Mouse (Mus musculus) forebrain, embryonic 15.5 days (tissue): Measurements from ENCODE around the gene Sept5. TPM values are rescaled to one million over a fixed set of nuclear protein-coding genes. Genes with fewer than 3 reads are reported as not detected.

Experiments used
- ATAC-seq: fragments of 200-750 bp; cut with Nextera tagmentation; replicated peaks from 2 replicates; pipeline ENCODE4 v1.8.0; 2017; ENCODE audit warnings: mild to moderate bottlenecking, moderate TSS enrichment, moderate library complexity
- H3K27ac ChIP-seq: fragments of 300-500 bp; sonication (generic); replicated peaks from 2 replicates; pipeline ENCODE4 v1.5.1; 2015; ENCODE audit warnings: mild to moderate bottlenecking, inconsistent platforms
- H3K27me3 ChIP-seq: fragments of 300-500 bp; sonication (generic); 2 replicates; pipeline ENCODE4 v1.6.1; 2015; ENCODE audit warnings: inconsistent platforms
- H3K36me3 ChIP-seq: fragments of 300-500 bp; sonication (generic); 2 replicates; pipeline ENCODE4 v1.6.1; 2015; ENCODE audit warnings: mild to moderate bottlenecking, inconsistent platforms
- H3K4me1 ChIP-seq: fragments of 300-500 bp; sonication (generic); 2 replicates; pipeline ENCODE4 v1.6.1; 2015; ENCODE audit warnings: inconsistent platforms
- H3K4me2 ChIP-seq: fragments of 300-500 bp; sonication (generic); replicated peaks from 2 replicates; pipeline ENCODE4 v1.6.1; 2015; ENCODE audit warnings: mild to moderate bottlenecking, inconsistent platforms
- H3K4me3 ChIP-seq: fragments of 300-500 bp; sonication (generic); 2 replicates; pipeline ENCODE4 v1.5.1; 2015; ENCODE audit warnings: mild to moderate bottlenecking, inconsistent platforms
- H3K9ac ChIP-seq: fragments of 300-500 bp; sonication (generic); replicated peaks from 2 replicates; pipeline ENCODE4 v1.6.1; 2015; ENCODE audit warnings: mild to moderate bottlenecking, inconsistent platforms
- H3K9me3 ChIP-seq: fragments of 300-500 bp; sonication (generic); 2 replicates; pipeline ENCODE4 v1.6.1; 2016; ENCODE audit warnings: inconsistent platforms
- WGBS: fragments of 180-500 bp; shearing (Covaris S2); methylation state at CpG from one replicate; pipeline ENCODE4 v1.1.7; 2015; ENCODE audit warnings: mixed read lengths; 5-methylcytosine and 5-hydroxymethylcytosine counted together
- polyA plus RNA-seq: library from polyadenylated mRNA; unstranded; fragments of >200 nt; fragmentation: Nextera tagmentation; extraction: Ambion mirVana; gene quantifications from 2 replicates; pipeline ENCODE4 v1.2.1, GENCODE M21; 2015

Gene Sept5
- polyA plus RNA-seq, 1 experiment from 2014 or later: 203 TPM

DNA sequence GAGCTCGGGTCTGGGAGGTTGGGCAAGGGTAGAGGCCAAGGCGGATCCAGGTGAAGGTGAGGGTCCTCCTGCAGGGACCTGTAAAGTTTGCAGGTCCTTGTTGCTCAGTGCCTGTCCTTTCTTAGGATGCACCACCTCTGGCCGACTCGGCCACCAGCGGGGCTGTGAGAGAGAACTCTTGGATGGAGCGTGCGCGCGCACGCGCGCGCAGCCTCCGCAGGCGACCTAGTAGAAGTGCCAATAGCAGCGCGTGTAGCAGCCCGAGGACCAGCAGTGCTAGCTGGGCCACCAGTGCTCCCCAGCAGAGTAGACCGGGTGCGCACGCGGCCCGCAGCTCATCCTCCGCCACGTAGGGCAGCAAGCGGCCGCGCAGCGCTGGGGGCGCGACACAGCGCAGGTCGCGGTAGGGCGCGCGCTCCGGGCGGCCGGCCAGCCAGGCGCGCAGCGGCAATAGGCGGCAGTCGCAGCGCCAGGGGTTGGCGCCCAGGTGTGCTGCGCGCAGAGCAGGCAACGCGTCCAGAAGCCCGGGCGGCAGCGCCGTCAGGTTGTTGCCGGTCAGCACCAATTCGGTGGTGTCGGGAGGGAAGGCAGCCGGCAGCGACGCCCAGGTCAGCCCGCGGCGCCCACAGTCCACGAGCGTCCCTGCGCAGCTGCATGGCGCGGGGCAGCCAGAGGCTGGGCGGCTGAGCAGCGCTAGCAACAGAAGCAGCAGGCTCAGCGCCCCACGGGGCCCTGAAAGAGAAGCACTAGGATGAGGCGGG lies 9.0 kb downstream of the Sept5 start:
- peak; percentile 32; the same call in 1 of the 2 replicates for ATAC-seq
- Histone ChIP-seq H3K4me1 (peaks cover 28% of the 10 kb centered on the region), H3K27ac (no peak overlapping the region), H3K9ac (peak overlapping the region; percentile 33), H3K9me3 (no peaks in the 10 kb centered on the region), H3K4me3 (peak overlapping the region; percentile 41), H3K36me3 (peaks cover 40% of the 10 kb centered on the region), H3K4me2 (peak overlapping the region; percentile 70), H3K27me3 (peaks cover 76% of the 10 kb centered on the region)
- 2% methylated on average over 67 of the region's 74 CpGs for WGBS

DNA sequence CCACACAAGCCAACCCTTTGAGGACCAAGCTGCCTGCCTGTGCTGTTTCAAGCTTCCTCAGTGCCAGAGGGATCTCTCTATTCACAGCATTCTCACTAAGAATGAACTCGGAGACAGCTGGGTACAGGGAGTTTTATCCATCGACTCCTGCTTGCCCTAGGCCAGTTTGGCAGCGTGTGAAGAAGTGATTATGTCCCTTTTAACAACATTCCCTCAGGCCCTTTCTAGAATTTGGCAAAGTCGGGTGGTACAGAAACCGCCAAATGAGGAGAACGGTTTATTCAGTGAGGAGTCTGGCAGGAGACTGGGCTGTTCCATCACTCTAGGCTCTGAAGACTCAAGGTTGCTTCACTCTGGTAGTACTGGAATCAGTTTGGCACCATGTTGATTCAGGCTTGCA lies 9.6 kb downstream of the Sept5 start:
- H3K27ac ChIP-seq: no peak overlapping the region
- peaks cover 22% of the 10 kb centered on the region for H3K4me1 ChIP-seq
- peaks cover 70% of the 10 kb centered on the region for H3K27me3 ChIP-seq
- H3K4me2 ChIP-seq: peak overlapping the region; percentile 70; the same call in 1 of the 2 replicates
- WGBS: 14% methylated on average over 6 of the region's 6 CpGs
- ATAC-seq: no peak
- peak overlapping the region; percentile 41; the same call in 1 of the 2 replicates for H3K4me3 ChIP-seq
- no peak overlapping the region for H3K9ac ChIP-seq
- peaks cover 38% of the 10 kb centered on the region for H3K36me3 ChIP-seq
- H3K9me3 ChIP-seq: no peaks in the 10 kb centered on the region

- Histone ChIP-seq H3K36me3 (peaks cover 27% of the 10 kb centered on the region), H3K4me1 (peaks cover 22% of the 10 kb centered on the region), H3K9ac (no peak overlapping the region), H3K4me3 (no peak overlapping the region), H3K27me3 (peaks cover 59% of the 10 kb centered on the region), H3K9me3 (no peaks in the 10 kb centered on the region), H3K27ac (no peak overlapping the region), H3K4me2 (no peak overlapping the region)
- 60% methylated on average over 4 of the region's 4 CpGs for WGBS
- no peak for ATAC-seq
Measured at GRCm38 (mm10) chr16:18619110-18619509, 10.6 kb downstream of the Sept5 start.

DNA sequence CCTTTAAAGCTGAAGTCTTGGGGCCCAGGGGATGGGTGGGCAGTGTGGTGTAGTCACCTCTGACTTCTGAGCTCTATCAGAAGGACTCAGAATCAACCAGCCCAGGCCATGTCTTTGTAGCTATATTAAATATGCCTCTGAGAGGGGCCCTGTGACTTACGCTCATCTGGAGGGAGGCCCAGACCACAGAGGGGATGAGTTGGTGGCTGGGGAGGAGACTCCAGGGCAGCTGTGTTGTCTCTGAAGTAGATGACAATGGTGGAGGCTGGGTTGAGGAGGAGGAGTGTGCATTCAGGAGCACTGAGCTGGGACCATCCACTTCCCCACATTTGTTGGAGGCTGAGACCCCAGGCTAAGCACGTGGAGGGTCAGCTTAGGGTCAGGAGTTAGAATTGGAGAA lies 11.5 kb downstream of the Sept5 start:
- 53% methylated on average over 2 of the region's 2 CpGs for WGBS
- Histone ChIP-seq H3K27ac (no peak overlapping the region), H3K4me3 (no peak overlapping the region), H3K9ac (no peak overlapping the region), H3K27me3 (peaks cover 51% of the 10 kb centered on the region), H3K4me1 (peaks cover 22% of the 10 kb centered on the region), H3K36me3 (peaks cover 19% of the 10 kb centered on the region), H3K9me3 (no peaks in the 10 kb centered on the region), H3K4me2 (no peak overlapping the region)
- ATAC-seq: no peak

DNA sequence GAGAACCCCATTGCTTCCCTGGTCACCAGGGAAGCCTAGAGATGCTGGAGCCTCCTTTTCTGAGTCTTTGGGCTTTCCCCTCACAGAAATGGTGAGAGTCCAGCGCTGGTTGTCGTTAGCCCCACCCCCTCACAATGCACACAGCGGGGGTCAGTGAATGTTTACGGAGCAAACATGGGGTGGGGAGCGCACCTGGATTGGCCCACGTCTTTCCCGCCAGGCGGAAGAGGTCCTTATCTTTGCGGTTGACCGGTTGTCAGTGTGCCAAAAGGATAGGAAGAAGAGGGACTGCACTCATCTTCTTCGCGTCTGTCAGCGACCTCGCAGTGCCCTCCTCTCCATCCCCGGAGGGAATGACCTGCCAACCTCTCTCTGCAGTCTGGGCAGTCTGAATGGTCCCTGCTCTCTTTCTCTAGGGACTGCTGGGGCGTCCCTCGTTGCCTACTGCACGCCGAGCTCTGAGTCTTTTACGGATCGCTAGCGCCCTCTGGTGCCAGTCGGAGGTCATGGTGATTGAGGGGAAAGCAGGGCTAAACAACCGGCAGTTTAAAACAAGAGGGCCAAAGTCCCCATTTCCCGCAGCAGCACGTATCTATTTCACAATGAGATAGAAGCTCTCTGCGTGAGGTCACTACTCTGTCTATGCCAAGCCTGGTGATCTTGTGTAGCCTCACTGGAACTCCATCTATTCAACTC lies 12.2 kb downstream of the Sept5 start:
- Histone ChIP-seq H3K27me3 (peaks cover 43% of the 10 kb centered on the region), H3K36me3 (peaks cover 11% of the 10 kb centered on the region), H3K4me3 (peak overlapping the region; percentile 18), H3K9ac (no peak overlapping the region; the same call in 1 of the 2 replicates), H3K27ac (no peak overlapping the region), H3K4me2 (peak overlapping the region; percentile 44), H3K4me1 (peaks cover 22% of the 10 kb centered on the region), H3K9me3 (no peaks in the 10 kb centered on the region)
- 2% methylated on average over 27 of the region's 27 CpGs for WGBS
- peak; percentile 61 for ATAC-seq

GRCm38 (mm10) chr16:18613301-18613700 lies 16.5 kb downstream of the Sept5 start:
- H3K27ac ChIP-seq: no peak overlapping the region
- no peaks in the 10 kb centered on the region for H3K9me3 ChIP-seq
- no peak overlapping the region for H3K9ac ChIP-seq
- 91% methylated on average over 3 of the region's 3 CpGs for WGBS
- no peak for ATAC-seq
- no peak overlapping the region for H3K4me2 ChIP-seq
- H3K4me3 ChIP-seq: no peak overlapping the region
- no peaks in the 10 kb centered on the region for H3K36me3 ChIP-seq
- peaks cover 6% of the 10 kb centered on the region for H3K4me1 ChIP-seq
- H3K27me3 ChIP-seq: peaks cover 4% of the 10 kb centered on the region

GRCm38 (mm10) chr16:18611752-18612151 lies 18.0 kb downstream of the Sept5 start:
- WGBS: 90% methylated on average over 13 of the region's 13 CpGs
- no peaks in the 10 kb centered on the region for H3K36me3 ChIP-seq
- ATAC-seq: no peak
- H3K9me3 ChIP-seq: no peaks in the 10 kb centered on the region
- no peak overlapping the region for H3K4me3 ChIP-seq
- peaks cover 3% of the 10 kb centered on the region; the same call in 1 of the 2 replicates for H3K4me1 ChIP-seq
- H3K4me2 ChIP-seq: no peak overlapping the region
- H3K9ac ChIP-seq: no peak overlapping the region
- H3K27me3 ChIP-seq: peaks cover 3% of the 10 kb centered on the region; the same call in 1 of the 2 replicates
- no peak overlapping the region for H3K27ac ChIP-seq

GRCm38 (mm10) chr16:18609099-18609498 lies 20.7 kb downstream of the Sept5 start:
- Histone ChIP-seq H3K27me3 (peaks cover 3% of the 10 kb centered on the region; the same call in 1 of the 2 replicates), H3K9ac (no peak overlapping the region), H3K9me3 (no peaks in the 10 kb centered on the region), H3K4me1 (peaks cover 3% of the 10 kb centered on the region; the same call in 1 of the 2 replicates), H3K4me2 (no peak overlapping the region), H3K4me3 (no peak overlapping the region), H3K27ac (no peak overlapping the region), H3K36me3 (no peaks in the 10 kb centered on the region)
- ATAC-seq: no peak
- WGBS: 76% methylated on average over 2 of the region's 2 CpGs

GRCm38 (mm10) chr16:18608226-18608625 lies 21.5 kb downstream of the Sept5 start:
- Histone ChIP-seq H3K27me3 (peaks cover 3% of the 10 kb centered on the region; the same call in 1 of the 2 replicates), H3K9ac (no peak overlapping the region), H3K4me2 (no peak overlapping the region), H3K9me3 (no peaks in the 10 kb centered on the region), H3K36me3 (no peaks in the 10 kb centered on the region), H3K4me3 (no peak overlapping the region), H3K4me1 (peaks cover 3% of the 10 kb centered on the region; the same call in 1 of the 2 replicates), H3K27ac (no peak overlapping the region)
- WGBS: 9% methylated on average over 11 of the region's 11 CpGs
- ATAC-seq: no peak; the same call in 1 of the 2 replicates

- ATAC-seq: no peak
- Histone ChIP-seq H3K4me1 (peaks cover 3% of the 10 kb centered on the region; the same call in 1 of the 2 replicates), H3K4me2 (no peak overlapping the region), H3K36me3 (no peaks in the 10 kb centered on the region), H3K4me3 (no peak overlapping the region), H3K9me3 (no peaks in the 10 kb centered on the region), H3K27me3 (peaks cover 3% of the 10 kb centered on the region; the same call in 1 of the 2 replicates), H3K9ac (no peak overlapping the region), H3K27ac (no peak overlapping the region)
- 83% methylated on average over 5 of the region's 5 CpGs for WGBS
Measured at GRCm38 (mm10) chr16:18605705-18606104, 24.0 kb downstream of the Sept5 start.

GRCm38 (mm10) chr16:18604267-18604701 lies 25.5 kb downstream of the Sept5 start:
- no peak for ATAC-seq
- Histone ChIP-seq H3K4me3 (no peak overlapping the region), H3K4me1 (peaks cover 3% of the 10 kb centered on the region; the same call in 1 of the 2 replicates), H3K27ac (no peak overlapping the region), H3K9ac (no peak overlapping the region), H3K27me3 (no peaks in the 10 kb centered on the region), H3K9me3 (no peaks in the 10 kb centered on the region), H3K36me3 (no peaks in the 10 kb centered on the region), H3K4me2 (no peak overlapping the region)
- 63% methylated on average over 7 of the region's 8 CpGs for WGBS

DNA sequence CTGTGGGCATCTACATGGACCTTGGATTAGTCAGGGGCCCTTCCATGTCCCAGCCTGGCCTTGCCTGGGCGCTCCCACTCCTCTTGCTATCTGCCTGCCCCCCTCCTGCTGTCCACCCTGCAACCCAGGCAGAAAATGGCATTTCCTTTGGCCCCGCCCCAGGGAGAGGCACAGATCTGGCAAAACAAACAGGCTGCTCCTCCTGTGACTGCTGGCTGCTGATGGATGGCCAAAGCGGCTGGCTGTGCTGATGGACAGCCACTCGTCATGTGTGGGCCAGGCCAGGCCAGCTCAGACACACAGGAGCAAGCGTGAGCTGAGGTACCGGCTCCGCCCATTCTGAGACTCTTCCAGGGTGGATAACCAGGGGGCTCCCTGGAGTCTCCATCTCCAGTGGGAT lies 28.3 kb downstream of the Sept5 start:
- H3K9ac ChIP-seq: no peak overlapping the region
- no peak overlapping the region for H3K27ac ChIP-seq
- no peaks in the 10 kb centered on the region for H3K27me3 ChIP-seq
- 71% methylated on average over 7 of the region's 7 CpGs for WGBS
- H3K9me3 ChIP-seq: no peaks in the 10 kb centered on the region
- H3K4me2 ChIP-seq: no peak overlapping the region
- no peaks in the 10 kb centered on the region for H3K36me3 ChIP-seq
- no peak overlapping the region for H3K4me3 ChIP-seq
- no peaks in the 10 kb centered on the region for H3K4me1 ChIP-seq
- no peak for ATAC-seq
